Mouse (Mus musculus): ENCODE measurements at regions not wholly inside any gene's neighbourhood (a gene's known extent, or its start where the extent isn't known, plus 50 kb on each side); places are given as distances from the start of the nearest gene placed in this dataset.

DNA sequence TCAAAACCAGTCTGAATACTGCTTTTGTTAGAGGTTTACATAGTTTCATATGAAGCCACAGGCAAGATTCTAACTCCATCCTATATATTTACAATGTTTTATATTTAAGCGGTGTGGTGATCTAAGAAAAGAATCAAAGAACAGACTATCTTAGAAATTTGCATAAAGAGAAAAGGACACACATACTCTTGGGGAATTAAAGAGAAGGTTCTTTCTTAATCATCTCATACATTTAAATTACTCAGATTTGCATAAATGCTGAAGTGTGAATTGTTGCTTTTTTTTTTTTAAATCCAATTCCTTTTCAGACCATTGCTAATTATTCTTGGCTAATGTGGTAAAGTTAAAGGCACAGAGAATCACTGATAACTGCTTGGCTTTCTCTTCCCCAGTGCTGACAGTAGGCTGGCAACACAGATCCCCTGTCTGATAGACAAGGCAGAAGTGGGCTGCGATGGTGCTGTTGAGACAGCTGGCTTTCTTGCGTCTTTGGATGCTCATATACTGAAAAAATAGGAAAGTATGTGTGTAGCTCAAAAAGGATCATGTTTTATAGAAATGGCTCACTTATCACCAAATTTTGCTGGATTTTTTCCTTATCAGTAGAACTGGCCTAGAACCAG lies 216.1 kb downstream of the Otol1 start:
- Histone ChIP-seq H3K4me3 (replicated peaks; ENCODE audit: low read length) (no peak overlapping the region), H3K4me1 (replicated peaks; ENCODE audit: low read depth, low read length) (no peaks in the 10 kb centered on the region), H3K9me3 (ENCODE audit: low read length) (no peaks in the 10 kb centered on the region), H3K36me3 (ENCODE audit: insufficient read depth, low read length) (no peaks in the 10 kb centered on the region), H3K27me3 (ENCODE audit: insufficient read depth, low read length) (no peaks in the 10 kb centered on the region)
- TF ChIP-seq CTCF (conservative IDR thresholded peaks at IDR 0.05; ENCODE audit: low read length) (no peak), POU5F1 (IDR thresholded peaks at IDR 0.05; ENCODE audit: borderline replicate concordance, low read length) (no peak), NANOG (IDR thresholded peaks at IDR 0.05; ENCODE audit: borderline replicate concordance, low read length) (no peak)

DNA sequence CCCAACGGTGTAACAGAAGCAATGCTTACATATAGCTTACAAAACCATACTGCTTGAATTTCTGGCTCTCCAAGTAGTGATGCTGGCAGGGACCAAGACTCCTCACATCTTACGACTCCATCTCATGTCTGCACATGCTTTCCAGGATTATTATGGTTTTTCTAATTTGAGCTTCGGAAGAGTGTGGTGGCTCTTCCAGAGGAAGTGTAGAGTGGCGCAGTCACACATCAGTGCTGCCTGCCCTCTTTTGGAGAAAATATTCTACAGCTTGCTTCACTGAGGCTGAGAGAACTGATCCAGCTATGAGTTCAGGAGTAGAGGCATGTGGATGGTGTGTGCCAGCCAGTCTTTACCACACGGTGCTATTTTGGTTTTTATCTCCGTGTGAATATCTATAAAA lies 217.4 kb downstream of the Otol1 start:
- no peak for TF ChIP-seq POU5F1 (IDR thresholded peaks at IDR 0.05; ENCODE audit: borderline replicate concordance, low read length)
- no peak for TF ChIP-seq CTCF (conservative IDR thresholded peaks at IDR 0.05; ENCODE audit: low read length)
- TF ChIP-seq NANOG (IDR thresholded peaks at IDR 0.05; ENCODE audit: borderline replicate concordance, low read length) = no peak
- H3K27me3 ChIP-seq (ENCODE audit: insufficient read depth, low read length) = no peaks in the 10 kb centered on the region

DNA sequence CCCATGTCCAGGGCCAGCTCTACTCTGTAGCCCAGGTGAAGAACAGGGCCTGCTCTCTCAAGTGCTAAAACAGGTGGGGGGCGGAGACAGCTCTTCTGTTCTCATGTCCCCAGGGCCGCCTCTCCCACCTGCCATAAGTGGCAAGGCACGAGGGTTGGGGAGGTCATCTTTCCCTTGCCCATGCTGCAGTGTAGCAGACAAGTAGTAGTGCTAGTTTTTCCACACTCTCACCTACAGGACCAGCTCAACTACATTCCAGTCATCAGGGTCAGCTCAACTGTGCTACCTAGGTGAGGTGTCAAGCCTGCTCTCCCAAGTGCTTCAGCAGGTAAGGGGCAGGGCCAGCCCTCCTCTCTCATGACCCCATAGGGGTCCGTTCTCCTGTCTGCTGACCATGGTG lies 219.8 kb downstream of the Otol1 start:
- TF ChIP-seq POU5F1 (IDR thresholded peaks at IDR 0.05; ENCODE audit: borderline replicate concordance, low read length) (no peak), CTCF (conservative IDR thresholded peaks at IDR 0.05; ENCODE audit: low read length) (no peak), NANOG (IDR thresholded peaks at IDR 0.05; ENCODE audit: borderline replicate concordance, low read length) (no peak)
- Histone ChIP-seq H3K9me3 (ENCODE audit: low read length) (no peaks in the 10 kb centered on the region), H3K4me1 (replicated peaks; ENCODE audit: low read depth, low read length) (no peaks in the 10 kb centered on the region), H3K36me3 (ENCODE audit: insufficient read depth, low read length) (no peaks in the 10 kb centered on the region), H3K4me3 (replicated peaks; ENCODE audit: low read length) (no peak overlapping the region), H3K27me3 (ENCODE audit: insufficient read depth, low read length) (no peaks in the 10 kb centered on the region)

More for the DNA sequence above, 217.4 kb downstream of the Otol1 start:
- Histone ChIP-seq H3K9me3 (ENCODE audit: low read length) (no peaks in the 10 kb centered on the region), H3K4me1 (replicated peaks; ENCODE audit: low read depth, low read length) (no peaks in the 10 kb centered on the region), H3K36me3 (ENCODE audit: insufficient read depth, low read length) (no peaks in the 10 kb centered on the region), H3K4me3 (replicated peaks; ENCODE audit: low read length) (no peak overlapping the region)

DNA sequence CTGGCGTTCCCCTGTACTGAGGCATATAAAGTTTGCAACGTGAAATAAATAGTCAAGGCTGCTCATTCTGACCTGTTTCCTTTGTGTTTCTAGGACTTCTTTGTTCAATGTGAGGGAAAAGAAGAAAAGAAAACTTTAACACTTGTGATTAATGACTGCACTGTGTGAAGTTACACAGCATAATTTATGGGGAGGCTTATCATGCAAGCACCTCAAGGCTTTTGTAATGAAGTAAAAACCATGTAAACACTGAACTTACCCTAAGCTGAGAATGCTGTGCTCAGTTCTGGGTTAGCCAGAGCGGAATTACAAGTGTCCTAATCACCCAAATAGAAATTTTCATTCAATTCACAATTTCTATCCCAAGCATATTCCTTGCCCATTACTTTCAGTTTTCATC lies 241.2 kb downstream of the Otol1 start:
- no peak for TF ChIP-seq POU5F1 (IDR thresholded peaks at IDR 0.05; ENCODE audit: borderline replicate concordance, low read length)
- no peak for TF ChIP-seq NANOG (IDR thresholded peaks at IDR 0.05; ENCODE audit: borderline replicate concordance, low read length)
- no peak for TF ChIP-seq CTCF (conservative IDR thresholded peaks at IDR 0.05; ENCODE audit: low read length)
- Histone ChIP-seq H3K4me1 (replicated peaks; ENCODE audit: low read depth, low read length) (no peaks in the 10 kb centered on the region), H3K36me3 (ENCODE audit: insufficient read depth, low read length) (no peaks in the 10 kb centered on the region), H3K4me3 (replicated peaks; ENCODE audit: low read length) (no peak overlapping the region), H3K9me3 (ENCODE audit: low read length) (no peaks in the 10 kb centered on the region), H3K27me3 (ENCODE audit: insufficient read depth, low read length) (no peaks in the 10 kb centered on the region)

DNA sequence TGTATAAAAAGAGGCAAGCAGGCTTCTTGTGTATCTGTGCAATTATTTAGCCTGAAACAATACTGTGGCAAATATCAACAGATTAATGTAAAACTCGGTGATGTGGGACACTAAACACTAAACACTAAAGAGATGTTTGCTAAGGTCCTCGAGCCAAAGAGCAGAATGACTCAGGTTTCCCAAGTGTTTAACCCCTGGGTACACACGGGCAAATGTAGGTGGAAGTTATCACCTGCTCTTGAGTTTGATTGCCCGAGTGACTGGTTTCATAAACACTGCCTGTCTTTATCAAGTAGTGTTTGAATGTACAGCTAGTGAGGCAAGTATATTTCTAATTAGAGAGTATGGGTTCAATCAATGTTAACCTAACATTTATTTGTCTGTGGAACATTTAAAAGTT lies 242.5 kb downstream of the Otol1 start:
- Histone ChIP-seq H3K4me3 (replicated peaks; ENCODE audit: low read length) (no peak overlapping the region), H3K4me1 (replicated peaks; ENCODE audit: low read depth, low read length) (no peaks in the 10 kb centered on the region), H3K27me3 (ENCODE audit: insufficient read depth, low read length) (no peaks in the 10 kb centered on the region), H3K36me3 (ENCODE audit: insufficient read depth, low read length) (no peaks in the 10 kb centered on the region), H3K9me3 (ENCODE audit: low read length) (no peaks in the 10 kb centered on the region)
- no peak for TF ChIP-seq CTCF (conservative IDR thresholded peaks at IDR 0.05; ENCODE audit: low read length)
- no peak for TF ChIP-seq NANOG (IDR thresholded peaks at IDR 0.05; ENCODE audit: borderline replicate concordance, low read length)
- TF ChIP-seq POU5F1 (IDR thresholded peaks at IDR 0.05; ENCODE audit: borderline replicate concordance, low read length) = no peak

DNA sequence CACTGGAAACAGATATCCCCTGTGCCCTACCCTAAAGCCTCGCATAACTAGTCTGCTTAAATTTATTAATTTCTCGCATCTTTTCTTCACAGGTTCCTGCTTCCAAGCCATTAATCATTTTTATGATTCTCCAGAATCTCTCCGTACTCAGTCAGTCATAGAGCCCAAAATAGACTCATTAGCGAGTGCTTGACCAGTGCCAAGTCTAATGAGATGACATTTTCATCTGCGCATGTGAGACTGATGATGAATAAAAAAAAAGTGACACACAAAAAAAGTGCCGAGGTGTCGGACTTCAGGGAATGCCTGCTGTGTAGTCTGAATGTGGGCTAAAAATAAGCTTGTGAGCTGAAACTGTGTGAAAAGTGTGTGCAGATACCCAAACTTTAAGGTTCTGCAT lies 243.3 kb downstream of the Otol1 start:
- Histone ChIP-seq H3K36me3 (ENCODE audit: insufficient read depth, low read length) (no peaks in the 10 kb centered on the region), H3K9me3 (ENCODE audit: low read length) (no peaks in the 10 kb centered on the region), H3K4me1 (replicated peaks; ENCODE audit: low read depth, low read length) (no peaks in the 10 kb centered on the region), H3K27me3 (ENCODE audit: insufficient read depth, low read length) (no peaks in the 10 kb centered on the region), H3K4me3 (replicated peaks; ENCODE audit: low read length) (no peak overlapping the region)
- TF ChIP-seq CTCF (conservative IDR thresholded peaks at IDR 0.05; ENCODE audit: low read length) (no peak), POU5F1 (IDR thresholded peaks at IDR 0.05; ENCODE audit: borderline replicate concordance, low read length) (no peak), NANOG (IDR thresholded peaks at IDR 0.05; ENCODE audit: borderline replicate concordance, low read length) (no peak)

DNA sequence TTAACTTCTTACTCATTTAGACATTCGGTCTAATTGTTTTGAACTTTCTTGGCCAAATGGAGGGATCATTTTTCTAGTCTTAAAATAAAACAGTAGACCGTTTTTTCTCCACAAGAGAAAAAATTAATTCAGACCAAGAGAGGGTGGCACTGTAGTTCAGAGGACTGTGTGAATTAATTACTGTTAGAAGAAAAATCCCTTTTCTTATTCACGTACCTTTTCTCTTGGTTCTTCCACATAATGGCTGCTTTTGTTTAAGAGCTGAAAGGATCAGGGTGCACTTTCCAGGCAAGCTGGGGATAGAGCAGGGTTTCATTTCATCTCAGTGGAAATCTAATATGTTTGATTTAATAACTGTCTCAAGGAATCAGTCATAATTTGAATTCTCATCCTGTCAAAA lies 255.9 kb downstream of the Otol1 start:
- TF ChIP-seq CTCF (conservative IDR thresholded peaks at IDR 0.05; ENCODE audit: low read length) (no peak), POU5F1 (IDR thresholded peaks at IDR 0.05; ENCODE audit: borderline replicate concordance, low read length) (no peak), NANOG (IDR thresholded peaks at IDR 0.05; ENCODE audit: borderline replicate concordance, low read length) (no peak)
- Histone ChIP-seq H3K27me3 (ENCODE audit: insufficient read depth, low read length) (no peaks in the 10 kb centered on the region), H3K4me3 (replicated peaks; ENCODE audit: low read length) (no peak overlapping the region), H3K4me1 (replicated peaks; ENCODE audit: low read depth, low read length) (no peaks in the 10 kb centered on the region), H3K36me3 (ENCODE audit: insufficient read depth, low read length) (no peaks in the 10 kb centered on the region), H3K9me3 (ENCODE audit: low read length) (no peaks in the 10 kb centered on the region)

DNA sequence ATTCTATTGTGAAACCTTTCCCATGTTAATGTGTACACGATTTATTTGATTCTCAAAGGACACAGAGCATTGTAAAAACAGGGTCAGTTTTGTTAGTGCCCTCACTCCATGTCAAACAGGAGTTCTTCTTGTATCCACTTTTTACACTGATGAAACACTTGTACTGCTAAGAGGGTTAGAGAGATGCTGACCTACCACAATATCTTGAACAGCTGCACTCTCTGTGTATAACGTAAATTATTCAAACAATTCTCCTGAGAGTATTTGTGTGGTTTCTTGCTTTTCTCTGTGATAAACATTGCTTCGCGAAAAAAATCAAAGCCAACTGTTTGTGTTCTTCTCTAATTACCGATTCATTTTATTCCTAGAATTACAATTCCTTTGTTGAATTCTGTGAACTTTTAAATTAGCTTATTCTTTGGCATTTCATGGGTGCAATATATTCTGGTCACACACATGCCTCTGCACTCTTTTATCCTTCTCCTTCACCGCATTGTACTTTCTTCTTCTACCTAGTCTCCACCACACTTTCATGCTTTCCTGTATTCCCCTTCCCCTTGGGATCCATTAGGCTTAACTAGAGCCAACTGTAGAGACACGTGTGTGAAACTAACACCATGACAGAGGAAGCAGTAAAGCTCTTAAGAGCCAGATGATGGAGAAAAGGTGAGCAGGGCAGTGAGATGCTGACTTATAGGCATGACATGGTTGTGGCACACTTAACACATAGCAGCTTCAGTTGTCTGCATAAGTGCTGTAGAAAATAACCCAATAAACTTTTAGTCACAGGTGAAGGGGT lies 281.4 kb downstream of the Otol1 start:
- Histone ChIP-seq H3K36me3 (ENCODE audit: insufficient read depth, low read length) (no peaks in the 10 kb centered on the region), H3K27me3 (ENCODE audit: insufficient read depth, low read length) (no peaks in the 10 kb centered on the region), H3K4me3 (replicated peaks; ENCODE audit: low read length) (no peak overlapping the region), H3K4me1 (replicated peaks; ENCODE audit: low read depth, low read length) (no peaks in the 10 kb centered on the region), H3K9me3 (ENCODE audit: low read length) (no peaks in the 10 kb centered on the region)
- TF ChIP-seq CTCF (conservative IDR thresholded peaks at IDR 0.05; ENCODE audit: low read length) (no peak), POU5F1 (IDR thresholded peaks at IDR 0.05; ENCODE audit: borderline replicate concordance, low read length) (no peak), NANOG (IDR thresholded peaks at IDR 0.05; ENCODE audit: borderline replicate concordance, low read length) (no peak)

Data from E14TG2a.4 (cell line).